Mouse (Mus musculus): ENCODE measurements around the gene Tmppe. TPM values are rescaled to one million over a fixed set of nuclear protein-coding genes. Genes with fewer than 3 reads are reported as not detected.

The Tmppe gene
- polyA plus RNA-seq, 1 experiment = 23.8 TPM

DNA sequence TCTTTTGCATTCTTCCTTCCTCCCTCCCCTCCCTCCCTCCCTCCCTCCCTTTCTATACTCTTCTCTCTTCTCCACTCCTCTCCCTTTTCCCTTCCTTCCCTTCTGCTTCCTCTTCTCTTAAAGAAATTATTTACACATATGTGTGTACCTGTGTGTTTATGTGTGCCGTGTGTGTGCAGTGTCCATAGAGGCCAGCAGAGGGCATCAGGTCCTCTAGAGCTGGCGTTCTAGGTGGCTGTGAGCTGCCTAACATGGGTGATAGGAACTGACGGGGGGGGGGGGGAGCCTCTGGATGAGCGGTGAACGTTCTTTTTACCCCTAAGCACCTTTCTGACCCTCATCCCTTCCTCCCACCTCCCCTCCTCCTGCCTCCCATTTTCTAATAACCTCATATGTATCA, 10.4 kb downstream of the Tmppe start:
- no peaks in the 10 kb centered on the region for H3K27me3 ChIP-seq (ENCODE audit: control insufficient read depth, insufficient read depth, low read length)
- 90% methylated on average over 5 of the region's 5 CpGs for WGBS
- no peak overlapping the region for H3K27ac ChIP-seq (ENCODE audit: control insufficient read depth, insufficient read depth, low read length)

DNA sequence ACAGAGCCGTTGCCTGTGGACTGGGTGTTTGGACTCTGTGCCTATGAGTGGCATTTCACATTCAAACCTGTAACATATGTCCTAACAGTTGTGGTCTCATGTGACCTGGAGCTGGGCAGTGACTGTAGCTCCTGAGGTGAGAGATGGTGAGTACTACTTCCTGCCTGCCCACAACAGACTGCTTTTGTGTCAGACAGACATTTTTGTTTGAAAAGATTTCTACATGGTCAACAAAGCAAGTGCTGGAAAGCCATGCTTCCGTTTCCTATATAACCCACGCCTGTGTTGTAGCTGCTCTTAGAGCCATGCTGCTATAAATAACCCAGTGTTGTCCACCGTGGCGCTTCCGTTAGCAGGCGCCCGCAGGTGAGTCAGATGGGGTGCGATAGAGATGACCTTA, 11.5 kb downstream of the Tmppe start:
- TF ChIP-seq POLR2A (IDR thresholded peaks at IDR 0.05; ENCODE audit: control insufficient read depth, extremely low read depth, insufficient read depth, low read length, poor library complexity) (no peak), CTCF (IDR thresholded peaks at IDR 0.05; ENCODE audit: borderline replicate concordance, control insufficient read depth, extremely low read depth, insufficient read depth, low read length, poor library complexity) (no peak)
- Histone ChIP-seq H3K4me3 (ENCODE audit: control insufficient read depth, insufficient read depth, low read length) (no peak overlapping the region), H3K36me3 (ENCODE audit: control insufficient read depth, insufficient read depth, low read length) (peaks cover 17% of the 10 kb centered on the region), H3K27me3 (ENCODE audit: control insufficient read depth, insufficient read depth, low read length) (no peaks in the 10 kb centered on the region), H3K4me1 (replicated peaks; ENCODE audit: control insufficient read depth, insufficient read depth, low read length) (no peaks in the 10 kb centered on the region), H3K27ac (ENCODE audit: control insufficient read depth, insufficient read depth, low read length) (no peak overlapping the region)
- WGBS = 85% methylated on average over 9 of the region's 9 CpGs
- no peak for DNase-seq

More for the DNA sequence above, 10.4 kb downstream of the Tmppe start:
- no peak for DNase-seq
- H3K4me3 ChIP-seq (ENCODE audit: control insufficient read depth, insufficient read depth, low read length) = no peak overlapping the region
- TF ChIP-seq CTCF (IDR thresholded peaks at IDR 0.05; ENCODE audit: borderline replicate concordance, control insufficient read depth, extremely low read depth, insufficient read depth, low read length, poor library complexity) (no peak), POLR2A (IDR thresholded peaks at IDR 0.05; ENCODE audit: control insufficient read depth, extremely low read depth, insufficient read depth, low read length, poor library complexity) (no peak)
- H3K36me3 ChIP-seq (ENCODE audit: control insufficient read depth, insufficient read depth, low read length) = peaks cover 17% of the 10 kb centered on the region
- H3K4me1 ChIP-seq (replicated peaks; ENCODE audit: control insufficient read depth, insufficient read depth, low read length) = no peaks in the 10 kb centered on the region

DNA sequence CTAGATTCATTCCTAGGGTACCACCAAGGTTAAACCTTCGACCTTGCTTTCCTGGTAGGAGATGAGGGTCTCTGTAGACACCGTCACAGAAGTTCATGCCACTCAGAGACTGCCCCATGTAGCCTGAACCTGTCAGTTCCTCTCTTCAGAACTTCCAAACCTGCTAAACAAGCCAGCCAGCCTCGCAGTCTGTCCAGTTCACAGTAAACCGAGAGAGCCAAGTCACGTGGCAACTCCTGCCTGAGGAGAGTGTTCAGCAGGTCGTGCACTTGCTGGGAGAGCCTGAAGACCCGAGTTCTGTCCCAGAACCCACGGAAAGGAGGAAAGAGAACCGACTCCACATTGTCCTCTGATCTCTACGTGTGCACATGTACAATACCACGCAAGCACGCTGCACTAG, 13.0 kb downstream of the Tmppe start:
- DNase-seq = no peak
- H3K4me1 ChIP-seq (replicated peaks; ENCODE audit: control insufficient read depth, insufficient read depth, low read length) = no peaks in the 10 kb centered on the region

DNA sequence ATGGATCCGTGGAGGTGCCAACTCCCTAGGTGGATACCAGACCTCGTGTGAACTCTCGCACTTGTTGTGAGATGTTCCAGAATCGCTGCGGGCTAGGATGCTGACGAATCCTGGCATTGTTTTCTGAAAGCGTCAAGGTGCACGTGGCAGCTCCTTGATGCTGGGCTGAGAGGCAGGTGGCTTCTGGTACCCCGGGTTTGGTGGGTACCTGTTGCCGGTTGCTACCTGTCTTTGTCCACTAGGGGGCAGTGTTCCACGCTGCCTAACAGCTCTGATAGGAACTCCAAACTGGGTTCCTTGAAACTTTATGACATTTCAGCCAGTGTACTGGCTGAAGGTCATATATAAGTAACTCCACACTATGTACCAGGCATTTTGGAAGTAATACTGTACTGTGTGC, 14.8 kb downstream of the Tmppe start:
- Histone ChIP-seq H3K27ac (ENCODE audit: control insufficient read depth, insufficient read depth, low read length) (no peak overlapping the region), H3K27me3 (ENCODE audit: control insufficient read depth, insufficient read depth, low read length) (no peaks in the 10 kb centered on the region), H3K4me3 (ENCODE audit: control insufficient read depth, insufficient read depth, low read length) (no peak overlapping the region), H3K4me1 (replicated peaks; ENCODE audit: control insufficient read depth, insufficient read depth, low read length) (no peaks in the 10 kb centered on the region), H3K36me3 (ENCODE audit: control insufficient read depth, insufficient read depth, low read length) (0 out of 2 replicates have a peak, but pooled peaks cover under 1% of the 10 kb centered on the region)
- no peak for TF ChIP-seq POLR2A (IDR thresholded peaks at IDR 0.05; ENCODE audit: control insufficient read depth, extremely low read depth, insufficient read depth, low read length, poor library complexity)
- TF ChIP-seq CTCF (IDR thresholded peaks at IDR 0.05; ENCODE audit: borderline replicate concordance, control insufficient read depth, extremely low read depth, insufficient read depth, low read length, poor library complexity) = peak; percentile 78; the same call in 1 of the 2 replicates
- DNase-seq = peak; percentile 75
- 49% methylated on average over 11 of the region's 11 CpGs for WGBS

More for the DNA sequence above, 13.0 kb downstream of the Tmppe start:
- 92% methylated on average over 12 of the region's 12 CpGs for WGBS
- Histone ChIP-seq H3K4me3 (ENCODE audit: control insufficient read depth, insufficient read depth, low read length) (no peak overlapping the region), H3K27me3 (ENCODE audit: control insufficient read depth, insufficient read depth, low read length) (no peaks in the 10 kb centered on the region), H3K27ac (ENCODE audit: control insufficient read depth, insufficient read depth, low read length) (no peak overlapping the region), H3K36me3 (ENCODE audit: control insufficient read depth, insufficient read depth, low read length) (peaks cover 12% of the 10 kb centered on the region)
- TF ChIP-seq POLR2A (IDR thresholded peaks at IDR 0.05; ENCODE audit: control insufficient read depth, extremely low read depth, insufficient read depth, low read length, poor library complexity) (no peak), CTCF (IDR thresholded peaks at IDR 0.05; ENCODE audit: borderline replicate concordance, control insufficient read depth, extremely low read depth, insufficient read depth, low read length, poor library complexity) (no peak)

DNA sequence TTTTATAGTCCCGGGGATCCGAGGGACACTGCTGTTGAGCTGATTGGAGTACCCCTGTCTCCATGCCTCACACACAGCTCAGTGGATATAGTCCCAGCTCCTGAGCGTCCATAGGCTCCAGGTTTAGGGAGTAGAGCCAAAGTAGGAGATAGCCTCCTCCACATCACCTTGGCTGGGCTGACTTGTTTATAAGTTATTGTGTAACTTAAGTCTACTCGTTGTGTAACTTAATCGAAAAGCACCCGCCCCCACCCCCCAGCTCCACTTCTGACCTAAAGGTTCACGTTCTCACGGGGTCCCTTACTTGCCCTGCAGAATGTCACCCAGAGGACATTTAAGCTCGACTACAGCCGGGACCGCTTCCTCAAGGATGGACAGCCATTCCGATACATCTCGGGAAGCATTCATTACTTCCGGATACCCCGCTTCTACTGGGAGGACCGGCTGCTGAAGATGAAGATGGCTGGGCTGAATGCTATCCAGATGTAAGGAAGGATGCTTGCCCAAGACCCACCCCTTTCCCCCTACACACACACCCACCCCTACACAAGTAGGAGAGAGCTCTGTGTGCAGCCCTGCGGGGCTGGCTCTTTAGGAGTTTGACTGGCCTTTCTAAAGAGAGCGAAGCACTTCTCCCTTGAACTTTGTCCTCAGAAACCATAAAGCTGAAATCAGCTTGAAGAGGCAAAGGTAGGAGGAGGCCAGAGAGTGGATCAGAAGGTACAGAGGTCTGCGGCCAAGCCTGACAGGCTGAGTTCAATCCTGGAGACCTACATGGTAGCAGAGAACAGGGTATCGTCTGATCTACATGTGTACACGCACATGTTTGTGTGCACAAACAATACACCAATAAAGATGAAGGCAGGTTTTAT, 16.0 kb downstream of the Tmppe start:
- H3K4me3 ChIP-seq (ENCODE audit: control insufficient read depth, insufficient read depth, low read length) = no peak overlapping the region
- DNase-seq = no peak

DNA sequence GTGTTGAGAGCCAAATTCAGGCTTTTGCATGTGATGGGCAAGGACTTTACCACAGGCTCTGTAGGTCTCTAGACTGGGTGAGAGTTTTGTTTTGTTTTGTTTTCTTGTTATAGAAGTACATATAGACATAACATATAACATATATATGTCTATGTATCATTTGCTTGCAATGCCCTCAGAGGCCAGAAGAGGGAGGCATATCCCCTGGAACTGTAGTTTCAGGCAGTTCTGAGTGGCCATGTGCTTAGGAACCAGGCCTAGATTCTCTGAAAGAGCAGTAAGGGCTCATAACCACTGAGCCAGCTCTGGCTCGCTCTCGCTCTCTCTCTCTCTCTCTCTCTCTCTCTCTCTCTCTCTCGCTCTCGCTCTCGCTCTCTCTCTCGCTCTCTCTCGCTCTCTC, 17.3 kb downstream of the Tmppe start:
- peak; percentile 85 for DNase-seq
- Histone ChIP-seq H3K4me1 (replicated peaks; ENCODE audit: control insufficient read depth, insufficient read depth, low read length) (peaks cover 4% of the 10 kb centered on the region), H3K27me3 (ENCODE audit: control insufficient read depth, insufficient read depth, low read length) (no peaks in the 10 kb centered on the region), H3K36me3 (ENCODE audit: control insufficient read depth, insufficient read depth, low read length) (no peaks in the 10 kb centered on the region), H3K4me3 (ENCODE audit: control insufficient read depth, insufficient read depth, low read length) (no peak overlapping the region), H3K27ac (ENCODE audit: control insufficient read depth, insufficient read depth, low read length) (no peak overlapping the region)
- TF ChIP-seq POLR2A (IDR thresholded peaks at IDR 0.05; ENCODE audit: control insufficient read depth, extremely low read depth, insufficient read depth, low read length, poor library complexity) = no peak
- no peak for TF ChIP-seq CTCF (IDR thresholded peaks at IDR 0.05; ENCODE audit: borderline replicate concordance, control insufficient read depth, extremely low read depth, insufficient read depth, low read length, poor library complexity)
- 80% methylated on average over 7 of the region's 7 CpGs for WGBS

More for the DNA sequence above, 16.0 kb downstream of the Tmppe start:
- TF ChIP-seq POLR2A (IDR thresholded peaks at IDR 0.05; ENCODE audit: control insufficient read depth, extremely low read depth, insufficient read depth, low read length, poor library complexity) (no peak), CTCF (IDR thresholded peaks at IDR 0.05; ENCODE audit: borderline replicate concordance, control insufficient read depth, extremely low read depth, insufficient read depth, low read length, poor library complexity) (no peak)
- no peak overlapping the region for H3K27ac ChIP-seq (ENCODE audit: control insufficient read depth, insufficient read depth, low read length)
- 96% methylated on average over 21 of the region's 21 CpGs for WGBS
- H3K27me3 ChIP-seq (ENCODE audit: control insufficient read depth, insufficient read depth, low read length) = no peaks in the 10 kb centered on the region
- H3K36me3 ChIP-seq (ENCODE audit: control insufficient read depth, insufficient read depth, low read length) = no peaks in the 10 kb centered on the region
- H3K4me1 ChIP-seq (replicated peaks; ENCODE audit: control insufficient read depth, insufficient read depth, low read length) = no peaks in the 10 kb centered on the region

Measured in thymus, adult 2 months (tissue).